Mouse (Mus musculus) frontal cortex, adult 2 months (tissue): ENCODE data around the gene Pde7b. TPM values are rescaled to one million over a fixed set of nuclear protein-coding genes. Genes with fewer than 3 reads are reported as not detected.

Source experiments
- DNase-seq, 2 experiments: peaks; one replicate each; pipeline ENCODE4 v3.0.0; 2022; ENCODE audit warnings: low spot score in 1 of 2; ENCODE audit errors: extremely low spot score in 1 of 2
- polyA plus RNA-seq: library from polyadenylated mRNA; depleted of rRNA; stranded (reverse); fragments of >200 nt; gene quantifications from 2 replicates; pipeline ENCODE4 v1.2.3, GENCODE M21; 2012

The Pde7b gene
- polyA plus RNA-seq, 1 experiment = 12.9 TPM

GRCm38 (mm10) chr10:20459160-20459559 is 265.7 kb downstream of the Pde7b start:
- no peak for DNase-seq

DNA sequence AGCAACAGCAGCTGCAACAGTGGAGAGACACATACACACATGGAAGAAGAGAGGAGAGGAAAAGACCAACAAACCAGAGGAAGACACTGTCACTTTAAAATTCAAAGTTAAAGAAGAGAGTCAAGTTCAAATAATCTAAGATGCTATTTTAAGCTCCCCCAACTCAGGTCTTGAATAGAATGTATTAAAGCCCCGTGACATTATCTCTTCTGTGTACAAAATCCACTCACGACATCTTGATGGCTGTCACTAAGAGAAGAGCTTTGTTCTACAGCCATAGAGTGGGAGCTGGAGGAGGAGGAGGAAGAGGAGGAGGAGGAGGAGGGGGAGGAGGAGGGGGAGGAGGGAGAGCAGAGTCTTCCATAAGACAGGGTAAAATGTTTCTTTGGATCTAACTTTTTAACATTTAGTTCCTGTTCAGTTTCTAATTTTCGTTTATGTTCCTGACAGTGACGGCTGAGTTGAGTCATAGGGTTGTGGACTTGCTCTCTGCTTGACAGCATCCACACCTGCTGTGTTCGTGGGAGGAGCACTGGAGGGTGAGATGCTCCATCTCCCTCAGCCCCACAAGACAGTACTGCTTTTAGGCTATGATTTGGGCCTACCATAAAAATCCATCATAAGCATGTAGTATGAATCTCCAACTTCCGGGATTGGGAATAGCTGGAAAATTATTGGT is 270.4 kb downstream of the Pde7b start:
- DNase-seq = no peak

DNA sequence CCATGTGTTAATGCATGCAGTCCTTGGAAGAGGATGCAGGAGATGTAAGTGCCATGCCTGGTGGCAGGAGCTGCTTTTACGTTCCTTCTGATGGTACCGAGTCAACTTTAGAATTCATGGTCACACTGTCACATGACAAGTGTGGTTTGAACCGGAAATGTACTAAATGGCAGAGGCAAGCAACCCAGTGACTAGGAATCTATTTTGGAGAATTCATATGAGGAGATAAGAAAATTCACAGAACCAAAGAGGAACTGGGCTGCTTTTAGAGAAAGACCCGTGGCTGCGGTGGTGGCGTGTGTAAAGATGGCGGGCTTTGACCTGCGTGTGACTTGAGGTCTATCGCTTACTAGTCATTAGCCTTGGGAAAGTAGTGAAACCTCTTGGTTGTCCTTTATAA is 287.4 kb downstream of the Pde7b start:
- no peak for DNase-seq

DNA sequence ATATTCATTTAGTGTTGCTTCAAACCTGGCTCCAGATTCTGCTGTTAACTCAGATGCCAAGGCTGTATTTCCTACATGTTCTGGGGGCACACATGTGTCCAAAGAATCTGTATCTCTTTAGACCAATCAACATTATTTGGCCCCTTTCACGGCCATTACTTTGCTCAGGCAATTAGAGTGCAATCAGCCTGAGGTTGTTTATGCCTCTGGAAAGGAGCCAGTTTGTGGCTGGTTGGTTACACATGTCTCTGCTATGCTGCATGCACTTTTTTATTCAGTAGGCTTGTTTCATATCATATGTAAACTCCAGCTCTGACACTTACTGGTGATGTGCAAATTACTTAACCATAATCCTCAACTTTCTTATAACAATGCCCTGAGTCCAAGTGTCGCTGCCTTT is 287.9 kb downstream of the Pde7b start:
- DNase-seq = no peak

DNA sequence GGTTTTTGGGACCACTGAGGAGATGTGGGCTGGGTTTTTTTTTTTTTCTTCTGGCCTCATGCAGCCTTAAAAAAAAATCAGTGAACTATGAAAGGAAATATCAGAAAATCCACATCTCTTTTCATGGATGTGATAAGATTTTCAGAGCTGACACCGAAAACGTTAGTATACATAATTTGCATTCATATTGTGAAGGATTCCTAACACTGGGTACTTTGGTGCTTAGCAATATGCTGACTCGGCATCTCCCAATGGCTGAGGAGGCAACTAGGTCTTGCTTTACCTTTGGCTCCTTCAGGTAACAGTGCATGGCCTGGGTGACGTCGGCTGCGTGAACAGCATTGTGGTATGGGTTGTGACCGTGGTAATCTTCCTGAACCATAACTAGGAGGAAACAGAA is 289.0 kb downstream of the Pde7b start:
- no peak for DNase-seq

DNA sequence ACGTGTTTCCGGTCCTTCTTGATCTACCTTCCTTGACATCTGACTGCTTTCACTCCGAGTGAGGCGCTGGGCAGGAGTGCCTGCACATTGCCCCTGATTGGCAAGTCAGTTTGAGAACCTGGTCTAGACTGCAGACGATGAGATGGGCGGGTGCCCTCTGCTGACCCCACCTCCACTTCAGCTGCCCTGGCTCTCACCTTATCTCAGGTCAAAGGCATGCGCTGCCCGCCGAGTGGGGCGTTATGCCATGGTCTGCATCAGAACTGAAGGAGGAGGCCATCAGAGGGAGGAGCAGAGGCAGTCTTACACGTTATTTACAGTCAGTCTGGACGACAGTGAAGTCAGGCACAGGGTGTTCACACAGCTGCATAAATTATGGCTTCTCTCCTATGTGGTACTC is 293.5 kb downstream of the Pde7b start:
- DNase-seq = no peak

- no peak for DNase-seq
These were observed 303.5 kb downstream of the Pde7b start for GRCm38 (mm10) chr10:20421299-20421883.

DNA sequence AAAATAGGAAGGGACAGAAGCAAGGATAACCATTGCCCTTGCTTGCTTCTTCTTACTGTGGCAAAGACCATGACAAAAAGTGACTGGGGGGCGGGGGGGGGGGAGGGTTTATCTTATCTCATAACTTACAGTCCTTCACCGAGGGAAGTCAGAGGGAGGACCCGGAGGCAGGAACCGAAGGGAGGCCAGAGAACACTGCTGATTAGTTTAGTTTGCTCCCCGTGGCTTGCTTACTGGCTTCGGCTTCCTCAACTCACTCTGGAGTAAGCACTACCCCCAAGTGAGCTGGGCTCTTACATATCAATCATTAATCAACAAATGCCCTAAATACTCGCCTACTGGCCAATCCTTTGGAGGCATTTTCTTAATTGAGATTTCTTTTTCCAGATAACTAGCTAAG is 304.6 kb downstream of the Pde7b start:
- DNase-seq = no peak

- no peak for DNase-seq
These were observed 306.0 kb downstream of the Pde7b start for GRCm38 (mm10) chr10:20418856-20419219.

DNA sequence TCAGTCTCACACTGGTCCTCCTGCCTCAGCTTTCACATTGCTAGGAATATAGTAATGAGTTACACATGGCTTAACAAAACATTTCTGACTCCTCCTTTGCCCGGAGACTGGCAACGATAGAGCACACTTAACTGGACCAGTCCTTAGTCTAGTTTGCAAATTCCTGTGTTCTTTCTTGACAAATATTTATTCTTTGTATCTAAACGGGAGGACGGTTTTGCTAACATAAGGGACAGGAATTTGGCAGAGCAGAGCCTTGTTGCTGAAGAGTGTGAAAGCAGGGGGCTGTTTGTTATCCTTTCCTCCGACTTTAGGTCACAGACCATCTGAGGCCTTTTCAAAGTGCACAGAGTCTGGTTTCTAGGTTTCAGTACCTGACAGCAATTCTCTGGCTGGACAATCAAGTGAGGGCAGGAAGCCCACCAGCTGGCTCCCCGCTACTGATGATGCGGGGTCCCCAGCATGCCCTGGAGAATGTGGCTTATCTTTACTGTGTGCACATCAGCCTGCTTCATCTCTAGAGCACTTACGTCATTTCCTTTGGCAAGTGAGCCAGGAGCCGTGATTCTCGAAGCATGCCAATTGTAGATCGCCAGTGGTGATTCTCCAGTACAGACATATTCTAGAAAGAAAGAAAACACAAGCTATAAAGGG is 306.5 kb downstream of the Pde7b start:
- no peak for DNase-seq

DNA sequence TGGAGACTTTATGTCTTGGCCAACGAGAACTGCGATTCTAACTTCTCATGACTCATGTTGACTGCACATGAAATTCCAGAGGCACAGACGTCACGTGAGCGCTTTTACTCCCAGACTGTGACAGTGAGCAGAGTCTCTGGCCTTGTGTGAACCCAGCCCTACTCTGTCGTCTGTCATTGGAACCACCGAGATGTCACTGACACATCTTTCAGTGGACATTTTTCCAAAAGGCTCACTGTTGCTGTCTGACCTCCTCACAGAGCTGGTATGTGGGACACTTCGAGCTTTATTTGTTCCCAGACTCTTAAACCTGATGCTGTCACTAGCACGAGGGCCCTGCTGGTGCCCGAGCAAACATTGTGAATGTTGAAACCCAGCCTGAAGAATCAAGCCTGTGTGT is 315.7 kb downstream of the Pde7b start:
- no peak for DNase-seq

- no peak for DNase-seq
These were observed 316.5 kb downstream of the Pde7b start for GRCm38 (mm10) chr10:20408336-20408735.

DNA sequence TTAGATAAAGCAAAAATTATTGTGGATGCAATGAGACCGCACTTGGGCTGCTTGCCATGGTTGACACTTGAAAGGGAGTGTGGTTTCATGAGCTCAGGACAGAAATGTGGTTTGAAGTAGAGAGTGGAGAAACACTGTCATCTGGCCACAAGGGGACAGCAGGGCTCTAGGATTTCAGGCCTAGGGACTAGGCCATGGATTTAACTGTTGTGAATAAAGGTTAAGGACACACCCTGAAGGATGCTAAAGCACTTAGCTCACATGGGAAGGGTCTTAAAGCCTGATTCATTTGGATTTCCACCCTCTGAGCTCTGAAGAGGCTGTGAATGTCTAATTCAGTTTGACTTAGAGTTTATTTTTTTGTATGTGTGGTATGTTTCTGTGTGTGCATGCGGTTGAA is 319.4 kb downstream of the Pde7b start:
- DNase-seq = peak in 1 of 2 experiments; percentile 45

DNA sequence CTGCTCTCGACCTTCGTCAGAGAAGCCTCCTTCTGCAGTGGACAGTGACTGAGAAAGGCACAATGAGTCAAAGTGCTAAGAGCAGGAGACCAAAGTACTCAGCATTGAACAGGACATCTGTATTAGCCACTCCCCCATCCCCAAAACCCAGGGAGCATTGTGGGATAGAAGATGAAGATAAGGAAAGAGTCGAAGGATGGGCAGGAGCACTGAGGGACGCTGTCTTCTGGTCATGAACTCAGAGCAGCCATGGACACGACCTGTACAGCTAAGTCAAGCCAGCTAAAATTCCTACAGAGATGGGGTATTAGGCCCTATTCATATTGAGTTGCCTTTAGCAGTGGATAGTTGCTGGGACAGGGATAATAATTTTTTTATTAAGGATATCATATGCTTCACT is 321.9 kb downstream of the Pde7b start:
- no peak for DNase-seq

- DNase-seq = no peak
These were observed 324.5 kb downstream of the Pde7b start for GRCm38 (mm10) chr10:20400406-20400805.

- DNase-seq = no peak
These were observed 326.1 kb downstream of the Pde7b start for GRCm38 (mm10) chr10:20398641-20399390.

DNA sequence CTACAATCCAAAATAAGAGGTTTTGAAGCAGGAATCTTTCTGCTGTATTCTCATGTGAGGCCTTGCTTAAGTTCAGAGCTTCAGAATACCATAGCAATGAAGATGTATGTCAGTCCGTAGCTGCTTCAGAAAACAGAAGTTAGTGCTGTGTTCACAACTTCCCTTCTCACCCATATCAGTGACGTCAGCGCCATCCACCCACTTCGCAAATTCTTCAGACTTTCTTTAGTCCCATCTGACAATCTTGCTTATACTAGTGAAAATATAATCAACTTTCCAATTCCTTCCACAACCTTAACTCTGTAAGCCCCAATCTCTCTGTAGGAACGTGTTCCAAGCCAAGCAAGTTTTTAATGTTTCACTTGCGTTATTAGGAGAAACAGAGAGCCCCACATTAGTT is 326.7 kb downstream of the Pde7b start:
- DNase-seq = peak in 1 of 2 experiments; percentile 54

DNA sequence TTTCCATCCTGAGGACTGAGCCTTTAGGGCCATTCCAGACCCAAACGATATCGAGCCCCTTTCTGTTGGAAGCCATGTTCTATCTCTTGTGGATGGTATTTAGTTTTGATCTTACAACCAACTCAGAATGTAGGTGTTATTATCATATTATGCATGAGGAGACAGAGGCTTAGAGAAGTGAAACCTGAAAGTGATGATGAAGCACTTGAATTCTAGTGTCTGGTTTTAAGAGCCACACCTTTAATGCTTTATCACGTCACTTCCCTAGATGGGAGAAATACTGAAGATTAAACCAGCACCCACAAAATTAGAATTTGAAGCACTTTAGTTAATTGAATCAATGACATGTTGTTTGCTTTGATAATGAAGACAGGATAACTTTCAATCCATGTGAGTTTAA is 329.1 kb downstream of the Pde7b start:
- no peak for DNase-seq

- DNase-seq = no peak
These were observed 330.1 kb downstream of the Pde7b start for GRCm38 (mm10) chr10:20394815-20395214.

GRCm38 (mm10) chr10:20390568-20390967 is 334.3 kb downstream of the Pde7b start:
- DNase-seq = no peak

DNA sequence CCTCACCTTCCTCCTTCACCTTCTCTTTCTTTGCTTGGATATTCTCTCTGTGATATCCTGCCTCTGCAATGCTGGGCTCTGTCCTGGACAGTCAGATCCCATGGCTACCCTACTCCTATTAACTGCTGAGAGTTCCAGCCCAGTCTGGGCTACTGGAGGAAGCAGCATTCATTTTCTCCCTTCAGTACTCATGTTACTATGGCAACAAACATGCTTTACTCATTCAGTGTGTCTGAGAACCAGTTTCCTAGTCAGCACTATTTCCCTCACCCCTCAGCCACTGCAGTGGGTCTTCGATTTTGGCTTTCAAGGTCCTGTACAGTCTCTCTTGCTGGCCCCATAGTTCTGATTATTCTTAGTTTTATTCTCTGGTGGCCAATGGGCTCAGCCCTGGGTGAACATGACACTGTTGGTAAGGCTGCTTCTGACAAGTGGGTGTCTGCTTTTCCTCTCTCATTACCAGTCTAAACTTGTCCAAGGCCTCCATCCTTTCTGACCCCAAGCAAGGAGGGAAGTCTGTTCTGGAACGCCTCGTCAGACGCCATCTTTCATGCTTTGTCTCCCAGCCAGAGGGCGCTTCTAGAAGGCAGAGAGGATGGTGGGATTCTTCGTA is 342.0 kb downstream of the Pde7b start:
- no peak for DNase-seq
